Mouse (Mus musculus): Measurements from ENCODE around the gene Gm37240. TPM values are rescaled to one million over a fixed set of nuclear protein-coding genes. Genes with fewer than 3 reads are reported as not detected.

The Gm37240 gene
- total and polyA plus RNA-seq, 2 experiments from 2014 or later: 0.43 to 1.9 TPM

- Histone ChIP-seq H3K9me3 (ENCODE audit: low read length) (no peaks in the 10 kb centered on the region), H3K9ac (replicated peaks; ENCODE audit: low read length, poor library complexity, severe bottlenecking) (no peak overlapping the region), H3K4me3 (ENCODE audit: low read depth, low read length) (no peak overlapping the region), H3K4me2 (ENCODE audit: low read depth, low read length, poor library complexity, severe bottlenecking) (no peak overlapping the region), H3K27ac (ENCODE audit: low read depth, low read length) (no peak overlapping the region), H3K36me3 (ENCODE audit: insufficient read depth, low read length) (no peaks in the 10 kb centered on the region), H3K4me1 (ENCODE audit: insufficient read depth, low read length) (no peaks in the 10 kb centered on the region), H3K27me3 (ENCODE audit: insufficient read depth, low read length) (no peaks in the 10 kb centered on the region)
- DNase-seq (ENCODE audit: low spot score) (no peak), ATAC-seq (ENCODE audit: low FRiP score) (no peak)
- WGBS: 51% methylated on average over 4 of the region's 4 CpGs
- TF ChIP-seq CTCF (IDR thresholded peaks at IDR 0.05): no peak
These were observed 753.8 kb downstream of the Gm37240 start for GRCm38 (mm10) chr3:85133561-85133960.

GRCm38 (mm10) chr3:85131878-85132277, 755.4 kb downstream of the Gm37240 start:
- WGBS: 88% methylated on average over 7 of the region's 7 CpGs
- no peak for TF ChIP-seq CTCF (IDR thresholded peaks at IDR 0.05)

GRCm38 (mm10) chr3:85128546-85128945, 758.8 kb downstream of the Gm37240 start:
- WGBS: 90% methylated on average over 8 of the region's 8 CpGs
- TF ChIP-seq CTCF (IDR thresholded peaks at IDR 0.05): no peak
- no peak overlapping the region for H3K4me2 ChIP-seq (ENCODE audit: low read depth, low read length, poor library complexity, severe bottlenecking)
- no peak overlapping the region for H3K4me3 ChIP-seq (ENCODE audit: low read depth, low read length)
- H3K9me3 ChIP-seq (ENCODE audit: low read length): no peaks in the 10 kb centered on the region
- no peaks in the 10 kb centered on the region for H3K27me3 ChIP-seq (ENCODE audit: insufficient read depth, low read length)
- no peak for ATAC-seq (ENCODE audit: low FRiP score)
- no peak overlapping the region for H3K27ac ChIP-seq (ENCODE audit: low read depth, low read length)
- no peak for DNase-seq (ENCODE audit: low spot score)
- H3K9ac ChIP-seq (replicated peaks; ENCODE audit: low read length, poor library complexity, severe bottlenecking): no peak overlapping the region
- no peaks in the 10 kb centered on the region for H3K4me1 ChIP-seq (ENCODE audit: insufficient read depth, low read length)
- H3K36me3 ChIP-seq (ENCODE audit: insufficient read depth, low read length): no peaks in the 10 kb centered on the region

More at GRCm38 (mm10) chr3:85131878-85132277, 755.4 kb downstream of the Gm37240 start:
- Histone ChIP-seq H3K9me3 (ENCODE audit: low read length) (no peaks in the 10 kb centered on the region), H3K36me3 (ENCODE audit: insufficient read depth, low read length) (no peaks in the 10 kb centered on the region), H3K27ac (ENCODE audit: low read depth, low read length) (no peak overlapping the region), H3K9ac (replicated peaks; ENCODE audit: low read length, poor library complexity, severe bottlenecking) (no peak overlapping the region), H3K4me3 (ENCODE audit: low read depth, low read length) (no peak overlapping the region), H3K4me2 (ENCODE audit: low read depth, low read length, poor library complexity, severe bottlenecking) (no peak overlapping the region), H3K4me1 (ENCODE audit: insufficient read depth, low read length) (no peaks in the 10 kb centered on the region), H3K27me3 (ENCODE audit: insufficient read depth, low read length) (no peaks in the 10 kb centered on the region)
- ATAC-seq (ENCODE audit: low FRiP score): no peak
- DNase-seq (ENCODE audit: low spot score): no peak

- Histone ChIP-seq H3K9me3 (ENCODE audit: low read length) (no peaks in the 10 kb centered on the region), H3K4me1 (ENCODE audit: insufficient read depth, low read length) (no peaks in the 10 kb centered on the region), H3K36me3 (ENCODE audit: insufficient read depth, low read length) (no peaks in the 10 kb centered on the region), H3K4me2 (ENCODE audit: low read depth, low read length, poor library complexity, severe bottlenecking) (no peak overlapping the region), H3K9ac (replicated peaks; ENCODE audit: low read length, poor library complexity, severe bottlenecking) (no peak overlapping the region), H3K27me3 (ENCODE audit: insufficient read depth, low read length) (no peaks in the 10 kb centered on the region), H3K27ac (ENCODE audit: low read depth, low read length) (no peak overlapping the region), H3K4me3 (ENCODE audit: low read depth, low read length) (no peak overlapping the region)
- TF ChIP-seq CTCF (IDR thresholded peaks at IDR 0.05): no peak
- DNase-seq (ENCODE audit: low spot score) (no peak), ATAC-seq (ENCODE audit: low FRiP score) (no peak)
- 85% methylated on average over 7 of the region's 7 CpGs for WGBS
These were observed 760.3 kb downstream of the Gm37240 start for GRCm38 (mm10) chr3:85126970-85127369.

- Histone ChIP-seq H3K4me3 (ENCODE audit: low read depth, low read length) (no peak overlapping the region), H3K4me1 (ENCODE audit: insufficient read depth, low read length) (no peaks in the 10 kb centered on the region), H3K27me3 (ENCODE audit: insufficient read depth, low read length) (no peaks in the 10 kb centered on the region), H3K36me3 (ENCODE audit: insufficient read depth, low read length) (no peaks in the 10 kb centered on the region), H3K9me3 (ENCODE audit: low read length) (no peaks in the 10 kb centered on the region), H3K4me2 (ENCODE audit: low read depth, low read length, poor library complexity, severe bottlenecking) (no peak overlapping the region), H3K27ac (ENCODE audit: low read depth, low read length) (no peak overlapping the region), H3K9ac (replicated peaks; ENCODE audit: low read length, poor library complexity, severe bottlenecking) (no peak overlapping the region)
- WGBS: 84% methylated on average over 5 of the region's 5 CpGs
- no peak for DNase-seq (ENCODE audit: low spot score)
- ATAC-seq (ENCODE audit: low FRiP score): no peak
- no peak for TF ChIP-seq CTCF (IDR thresholded peaks at IDR 0.05)
These were observed 761.8 kb downstream of the Gm37240 start for GRCm38 (mm10) chr3:85125471-85125870.

DNA sequence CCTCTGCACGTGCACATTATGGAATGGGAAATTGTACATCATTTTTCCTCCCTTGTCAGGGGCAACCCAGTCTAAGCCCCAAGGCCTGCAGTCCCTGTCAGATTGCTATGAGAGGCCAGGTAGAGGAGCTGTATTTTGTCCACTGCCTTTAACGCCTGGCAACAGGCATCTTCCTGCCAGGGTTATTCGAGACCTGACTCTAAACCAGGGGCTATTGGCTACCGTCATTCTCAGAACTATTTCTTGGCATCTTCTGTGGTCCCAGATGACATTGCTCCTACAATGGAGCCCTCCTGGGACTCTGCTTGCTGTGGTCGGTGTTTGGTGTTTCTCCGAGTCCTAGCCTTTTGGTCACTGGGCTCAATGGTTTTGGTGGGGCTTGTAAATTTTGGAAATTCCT, 762.4 kb downstream of the Gm37240 start:
- no peaks in the 10 kb centered on the region for H3K9me3 ChIP-seq (ENCODE audit: low read length)
- H3K36me3 ChIP-seq (ENCODE audit: insufficient read depth, low read length): no peaks in the 10 kb centered on the region
- no peak overlapping the region for H3K4me3 ChIP-seq (ENCODE audit: low read depth, low read length)
- TF ChIP-seq CTCF (IDR thresholded peaks at IDR 0.05): no peak
- no peaks in the 10 kb centered on the region for H3K4me1 ChIP-seq (ENCODE audit: insufficient read depth, low read length)
- no peaks in the 10 kb centered on the region for H3K27me3 ChIP-seq (ENCODE audit: insufficient read depth, low read length)
- no peak overlapping the region for H3K27ac ChIP-seq (ENCODE audit: low read depth, low read length)
- 84% methylated on average over 6 of the region's 6 CpGs for WGBS
- ATAC-seq (ENCODE audit: low FRiP score) (no peak), DNase-seq (ENCODE audit: low spot score) (no peak)
- H3K4me2 ChIP-seq (ENCODE audit: low read depth, low read length, poor library complexity, severe bottlenecking): no peak overlapping the region
- no peak overlapping the region for H3K9ac ChIP-seq (replicated peaks; ENCODE audit: low read length, poor library complexity, severe bottlenecking)

All from midbrain, postnatal 0 days (tissue).